Mouse (Mus musculus) limb, embryonic 14.5 days (tissue): Measurements from ENCODE around the gene 1700021F07Rik. TPM values are rescaled to one million over a fixed set of nuclear protein-coding genes. Genes with fewer than 3 reads are reported as not detected.

Experiments used
- ATAC-seq: fragments of 200-750 bp; cut with Nextera tagmentation; 2 replicates; pipeline ENCODE4 v1.8.0; 2017; ENCODE audit warnings: low read depth, moderate number of reproducible peaks, moderate TSS enrichment; ENCODE audit not compliant: low FRiP score
- DNase-seq: peaks from one replicate; pipeline ENCODE4 v3.0.0-alpha.2; 2015; ENCODE audit warnings: low spot score
- H3K27ac ChIP-seq: fragments of 300-500 bp; sonication (generic); replicated peaks from 2 replicates; pipeline ENCODE4 v1.5.1; 2014; ENCODE audit warnings: low read depth, mild to moderate bottlenecking, low read length, moderate library complexity, mixed read lengths
- H3K27me3 ChIP-seq: fragments of 300-500 bp; sonication (generic); 2 replicates; pipeline ENCODE4 v1.6.1; 2014; ENCODE audit warnings: low read length, mixed read lengths; ENCODE audit not compliant: control insufficient read depth, insufficient read depth
- H3K36me3 ChIP-seq: fragments of 300-500 bp; sonication (generic); 2 replicates; pipeline ENCODE4 v1.6.1; 2014; ENCODE audit warnings: mild to moderate bottlenecking, low read length, moderate library complexity, mixed read lengths; ENCODE audit not compliant: control insufficient read depth, insufficient read depth
- H3K4me1 ChIP-seq: fragments of 300-500 bp; sonication (generic); 2 replicates; pipeline ENCODE4 v1.6.1; 2014; ENCODE audit warnings: antibody characterized with exemption, low read length, mixed read lengths; ENCODE audit not compliant: control insufficient read depth, insufficient read depth
- H3K4me2 ChIP-seq: fragments of 300-500 bp; sonication (generic); replicated peaks from 2 replicates; pipeline ENCODE4 v1.6.1; 2014; ENCODE audit warnings: low read depth, mild to moderate bottlenecking, low read length, moderate library complexity; ENCODE audit not compliant: severe bottlenecking
- H3K4me3 ChIP-seq: fragments of 300-500 bp; sonication (generic); replicated peaks from 2 replicates; pipeline ENCODE4 v1.5.1; 2014; ENCODE audit warnings: low read length
- H3K9ac ChIP-seq: fragments of 300-500 bp; sonication (generic); 2 replicates; pipeline ENCODE4 v1.6.1; 2014; ENCODE audit warnings: mild to moderate bottlenecking, low read depth, low read length, moderate library complexity; ENCODE audit not compliant: severe bottlenecking
- H3K9me3 ChIP-seq: fragments of 300-500 bp; sonication (generic); 2 replicates; pipeline ENCODE4 v1.6.1; 2016; ENCODE audit warnings: low read length; ENCODE audit not compliant: control insufficient read depth
- POLR2A ChIP-seq: fragments of 200-500 bp; IDR thresholded peaks from 2 replicates; pipeline ENCODE4 v1.8.0; 2012; ENCODE audit warnings: inconsistent platforms, mild to moderate bottlenecking, moderate library complexity, borderline replicate concordance; ENCODE audit not compliant: insufficient read depth, insufficient read length; ENCODE audit errors: extremely low read depth
- WGBS: fragments of 180-500 bp; shearing (Covaris S2); extraction: QIAGEN DNeasy Blood & Tissue Kit; methylation state at CpG from one replicate; pipeline ENCODE4 v1.1.7; 2014; 5-methylcytosine and 5-hydroxymethylcytosine counted together
- polyA plus RNA-seq, 2 experiments: library from polyadenylated mRNA; depleted of rRNA in 1 of 2; stranded (reverse) in 1 of 2; unstranded in 1 of 2; fragments of >200 nt; fragmentation: Nextera tagmentation in 1 of 2; extraction: Ambion mirVana in 1 of 2; gene quantifications; 2 replicates each; pipeline versions ENCODE4 v1.2.1 to v1.2.3; 2012 to 2014

1700021F07Rik gene
- polyA plus RNA-seq, 2 experiments: not detected

GRCm38 (mm10) chr2:173515186-173515585, 7.2 kb upstream of the 1700021F07Rik start:
- no peaks in the 10 kb centered on the region for H3K27me3 ChIP-seq
- DNase-seq (no peak), ATAC-seq (no peak)
- TF ChIP-seq POLR2A: no peak
- H3K9ac ChIP-seq: no peak overlapping the region
- H3K27ac ChIP-seq: no peak overlapping the region
- WGBS: 53% methylated on average over 6 of the region's 6 CpGs
- no peaks in the 10 kb centered on the region for H3K9me3 ChIP-seq
- H3K4me3 ChIP-seq: no peak overlapping the region
- H3K4me1 ChIP-seq: 0 out of 2 replicates have a peak, but pooled peaks cover 3% of the 10 kb centered on the region
- no peak overlapping the region for H3K4me2 ChIP-seq
- no peaks in the 10 kb centered on the region for H3K36me3 ChIP-seq

- WGBS: 77% methylated on average over 25 of the region's 25 CpGs
- H3K4me1 ChIP-seq: 0 out of 2 replicates have a peak, but pooled peaks cover 3% of the 10 kb centered on the region
- H3K4me3 ChIP-seq: no peak overlapping the region
- no peak overlapping the region for H3K9ac ChIP-seq
- no peak for DNase-seq
- no peak for TF ChIP-seq POLR2A
- no peak overlapping the region for H3K4me2 ChIP-seq
- no peak overlapping the region for H3K27ac ChIP-seq
- ATAC-seq: no peak
- H3K27me3 ChIP-seq: no peaks in the 10 kb centered on the region
- no peaks in the 10 kb centered on the region for H3K36me3 ChIP-seq
- no peaks in the 10 kb centered on the region for H3K9me3 ChIP-seq
Measured at GRCm38 (mm10) chr2:173516150-173516855, 6.1 kb upstream of the 1700021F07Rik start.

- Histone ChIP-seq H3K27me3 (no peaks in the 10 kb centered on the region), H3K9me3 (no peaks in the 10 kb centered on the region), H3K9ac (no peak overlapping the region), H3K36me3 (no peaks in the 10 kb centered on the region), H3K27ac (no peak overlapping the region), H3K4me1 (peaks cover 23% of the 10 kb centered on the region), H3K4me2 (no peak overlapping the region), H3K4me3 (no peak overlapping the region)
- no peak for DNase-seq
- TF ChIP-seq POLR2A: no peak
- ATAC-seq: no peak
- WGBS: 78% methylated on average over 3 of the region's 3 CpGs
Measured at GRCm38 (mm10) chr2:173528493-173528892, 6.1 kb downstream of the 1700021F07Rik start.

- WGBS: 37% methylated on average over 14 of the region's 15 CpGs
- no peaks in the 10 kb centered on the region for H3K9me3 ChIP-seq
- no peak overlapping the region for H3K27ac ChIP-seq
- H3K36me3 ChIP-seq: no peaks in the 10 kb centered on the region
- peak; percentile 48 for ATAC-seq
- DNase-seq: peak; percentile 26
- H3K27me3 ChIP-seq: no peaks in the 10 kb centered on the region
- no peak overlapping the region for H3K4me2 ChIP-seq
- H3K4me1 ChIP-seq: peaks cover 17% of the 10 kb centered on the region
- no peak overlapping the region for H3K4me3 ChIP-seq
- no peak for TF ChIP-seq POLR2A
- no peak overlapping the region for H3K9ac ChIP-seq
Measured at GRCm38 (mm10) chr2:173532711-173533462, 10.5 kb downstream of the 1700021F07Rik start.

GRCm38 (mm10) chr2:173534581-173534980, 12.2 kb downstream of the 1700021F07Rik start:
- Histone ChIP-seq H3K4me1 (peaks cover 17% of the 10 kb centered on the region), H3K36me3 (no peaks in the 10 kb centered on the region), H3K27ac (no peak overlapping the region), H3K9me3 (no peaks in the 10 kb centered on the region), H3K4me2 (no peak overlapping the region), H3K9ac (no peak overlapping the region), H3K27me3 (no peaks in the 10 kb centered on the region), H3K4me3 (no peak overlapping the region)
- no peak for TF ChIP-seq POLR2A
- 62% methylated on average over 7 of the region's 7 CpGs for WGBS
- ATAC-seq: no peak
- DNase-seq: no peak
